ENCODE assay signal across 9 mouse cellular contexts in the genomic region with DNA sequence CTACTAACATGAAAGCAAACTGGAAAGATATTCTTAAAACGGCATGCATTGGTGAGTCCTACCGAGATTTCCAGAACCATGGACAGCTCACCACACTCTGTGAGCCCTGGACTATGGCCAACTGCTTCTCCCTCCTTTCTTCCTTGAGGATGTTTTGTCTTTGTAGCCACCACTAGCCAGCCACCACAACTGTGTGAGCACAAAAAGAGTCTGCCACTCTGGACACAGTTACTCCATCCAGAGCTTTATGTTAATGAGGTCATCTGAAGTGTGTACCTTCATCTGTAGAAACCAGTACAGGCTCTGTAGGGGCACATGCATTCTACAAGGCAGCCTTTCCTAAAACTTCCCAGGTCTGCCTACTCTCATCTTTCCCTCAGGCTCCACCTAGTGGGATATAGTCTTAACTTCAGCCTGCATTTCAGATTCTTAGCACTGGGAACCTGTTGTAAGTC. TPM values are rescaled to one million over a fixed set of nuclear protein-coding genes. Genes with fewer than 3 reads are reported as not detected.
DNase-seq lines count a peak whose midpoint lies in the region; ATAC-seq and TF ChIP-seq lines count a peak whose summit lies in the region.
"Had no signal": no experiment of that assay in that cellular context is flagged by ENCODE, and none has a peak within 500 bp of the region (broad histone marks: within the 10 kb centered on the region; RNA-seq: fewer than 3 reads in every experiment).

No protein-coding gene starts in this region.

- ATAC-seq in erythroblast, adult 5-6 weeks (replicated peaks; ENCODE audit: low FRiP score, poor library complexity, severe bottlenecking), result no peak

- no peak for TF ChIP-seq CTCF in kidney, adult 2 months (conservative IDR thresholded peaks at IDR 0.05; ENCODE audit: insufficient read depth, insufficient read length, low read depth, low read length)

- H3K36me3 ChIP-seq in embryonic facial prominence, embryonic 10.5 days (replicated peaks), result no peaks in the 10 kb centered on the region
- no peaks in the 10 kb centered on the region for H3K36me3 ChIP-seq in kidney, adult 2 months (ENCODE audit: control insufficient read depth, insufficient read depth, low read length)

- no peak overlapping the region for H3K27ac ChIP-seq in embryonic facial prominence, embryonic 10.5 days (replicated peaks)
- H3K27ac ChIP-seq in kidney, adult 2 months (ENCODE audit: insufficient read depth, low read depth, low read length), result no peak overlapping the region

- WGBS in embryonic facial prominence, embryonic 10.5 days, result 11% methylated on average over 2 of the region's 2 CpGs
- WGBS in kidney, adult 2 months, result 9% methylated on average over 2 of the region's 2 CpGs

- no peak overlapping the region for H3K4me3 ChIP-seq in embryonic facial prominence, embryonic 10.5 days
- no peak overlapping the region for H3K4me3 ChIP-seq in kidney, adult 2 months (ENCODE audit: insufficient read depth, low read depth, low read length)

- DNase-seq in layer of hippocampus, adult 11-12 months (ENCODE audit: low spot score), result peak; percentile 40
- no peak for DNase-seq in layer of hippocampus, adult 8-10 months (ENCODE audit: low spot score in 2 of 2)
- peak; percentile 74 for DNase-seq in adrenal gland, postnatal 10 days
- DNase-seq in embryonic facial prominence, embryonic 10.5 days (ENCODE audit: low spot score), result peak; percentile 49
- DNase-seq in kidney, adult 2 months, result peak; percentile 29
- peak; percentile 76 for DNase-seq in mesoderm, embryonic 11.5 days (ENCODE audit: low read depth, low spot score)
- peak; percentile 31 for DNase-seq in right cerebral cortex, postnatal 4 days

- H3K27me3 ChIP-seq in embryonic facial prominence, embryonic 10.5 days (replicated peaks; ENCODE audit: low read depth, poor library complexity, severe bottlenecking), result no peaks in the 10 kb centered on the region
- no peaks in the 10 kb centered on the region for H3K27me3 ChIP-seq in kidney, adult 2 months (replicated peaks; ENCODE audit: control insufficient read depth, insufficient read depth, low read length)

- no peaks in the 10 kb centered on the region for H3K9me3 ChIP-seq in embryonic facial prominence, embryonic 10.5 days

- H3K4me1 ChIP-seq in embryonic facial prominence, embryonic 10.5 days, result no peaks in the 10 kb centered on the region
- no peaks in the 10 kb centered on the region for H3K4me1 ChIP-seq in kidney, adult 2 months (ENCODE audit: control insufficient read depth, insufficient read depth, low read length)

- TF ChIP-seq POLR2A in kidney, adult 2 months (IDR thresholded peaks at IDR 0.05; ENCODE audit: low read depth, low read length), result no peak

RNA-seq across cellular contexts. Expression of a gene that starts 43.6 kb away (rescaled TPM):
- not detected for total RNA-seq in layer of hippocampus, adult 8-10 months (2022)
- total RNA-seq in adrenal gland, postnatal 10 days (2021), result not detected
- 0.29 TPM in 1 of 2 replicates, not detected in the other for polyA plus RNA-seq in embryonic facial prominence, embryonic 10.5 days (2016; fragmentation: Nextera tagmentation; extraction: Ambion mirVana)
- polyA plus RNA-seq in kidney, adult 2 months (2012; rRNA removed), result not detected in 2 replicates
- total RNA-seq in erythroblast, adult 5-6 weeks (2015; ENCODE audit: low replicate concordance), result not detected in 2 replicates
- not detected in 2 replicates for total RNA-seq in erythroblast, adult 5-6 weeks (2017; ENCODE audit: low replicate concordance)
- total RNA-seq: heart, postnatal 36 days had no signal

Comparison
In these comparisons a context has a peak if more than half of its experiments do, and no peak if none do; other contexts are left out.
1. DNase-seq: peak in layer of hippocampus, adult 11-12 months (single experiment), adrenal gland, postnatal 10 days (single experiment), embryonic facial prominence, embryonic 10.5 days (single experiment), kidney, adult 2 months (single experiment), mesoderm, embryonic 11.5 days (single experiment) and right cerebral cortex, postnatal 4 days (single experiment); none in layer of hippocampus, adult 8-10 months (0 of 2).